Mouse (Mus musculus) large intestine, adult 2 months (tissue): ENCODE results near the gene Slc22a21. TPM values are rescaled to one million over a fixed set of nuclear protein-coding genes. Genes with fewer than 3 reads are reported as not detected.
A peak's percentile ranks its signal among the peaks of the same experiment; 100 is the strongest.
"Not testable (repeated sequence)": the region's sequence is repeated elsewhere in the genome, so short reads cannot be mapped to it uniquely, and the experiment has no call there.

Source experiments
- DNase-seq: peaks from one replicate; pipeline ENCODE4 v3.0.0-alpha.2; 2012; ENCODE audit warnings: low read depth, low spot score
- WGBS: fragments of 180-500 bp; shearing (Covaris S2); methylation state at CpG from one replicate; pipeline ENCODE4 v1.1.7; 2018; 5-methylcytosine and 5-hydroxymethylcytosine counted together
- polyA plus RNA-seq: library from polyadenylated mRNA; depleted of rRNA; stranded (reverse); fragments of >200 nt; gene quantifications from 2 replicates; pipeline ENCODE4 v1.2.3, GENCODE M21; 2012; rRNA removed

Gene Slc22a21
- polyA plus RNA-seq: 11.8 and 14.2 TPM in 2 replicates

DNA sequence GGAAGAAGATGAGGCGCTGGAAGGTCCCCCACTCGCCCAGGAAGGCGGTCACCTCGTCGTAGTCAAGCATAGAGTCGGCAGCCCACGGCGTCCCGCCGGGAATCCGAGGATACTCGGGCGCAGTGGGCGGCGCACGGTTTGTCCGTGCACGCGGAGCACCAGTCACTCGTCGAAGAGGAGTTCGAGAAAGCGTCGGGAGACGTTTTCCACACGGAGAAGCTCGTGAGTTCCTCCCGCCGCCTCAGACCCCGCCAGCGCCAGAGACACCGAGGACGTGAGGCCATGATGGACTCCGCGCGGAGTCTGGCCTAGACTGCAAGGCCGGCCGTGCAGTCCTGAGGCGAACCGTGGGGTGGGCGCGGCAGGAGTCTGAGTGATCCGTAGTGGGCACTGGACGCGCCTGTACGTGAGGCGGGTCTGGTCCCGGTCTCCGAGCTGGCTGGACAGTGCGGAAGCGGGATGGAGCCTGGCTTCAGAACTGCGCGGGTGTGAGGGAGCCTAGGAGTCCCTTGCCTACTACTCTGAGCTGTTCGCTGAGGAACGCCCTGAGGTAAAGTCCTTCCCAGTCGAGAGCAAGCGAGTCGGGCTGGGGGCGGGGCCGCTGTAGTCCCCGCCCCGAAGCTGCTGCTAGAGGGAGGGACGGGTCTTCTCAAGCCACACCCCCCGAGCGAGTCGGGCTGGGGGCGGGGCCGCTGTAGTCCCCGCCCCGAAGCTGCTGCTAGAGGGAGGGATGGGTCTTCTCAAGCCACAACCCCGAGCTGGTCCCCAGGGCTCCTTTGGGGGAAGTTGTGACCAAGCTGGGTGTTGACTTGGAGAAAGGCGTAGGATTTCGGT is at the start of gene Slc22a21:
Slc22a21 (minus strand) TSS at position 545 of the 834 bp plus-strand sequence.
- 2% methylated on average over 73 of the region's 73 CpGs for WGBS

DNA sequence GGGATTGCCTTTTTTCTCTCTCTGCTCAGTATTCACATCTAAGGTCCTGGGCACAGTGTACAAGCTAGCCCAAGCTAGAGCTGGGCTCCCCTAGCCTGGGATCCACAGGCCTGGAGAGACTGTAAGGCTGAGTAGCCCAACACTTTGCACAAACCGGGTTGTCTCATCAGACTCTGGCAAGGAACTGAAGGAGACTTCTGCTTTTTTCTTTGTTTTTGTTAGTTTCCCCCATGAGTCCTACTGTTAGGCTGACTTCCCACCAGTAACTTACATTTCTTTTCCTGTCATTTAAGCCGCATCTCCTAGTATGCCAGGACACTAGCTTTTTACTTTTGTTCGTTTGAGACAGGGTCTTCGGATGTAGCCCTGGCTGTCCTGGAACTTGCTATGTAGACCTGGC is 48.9 kb upstream of the Slc22a21 start:
- DNase-seq: no peak
- WGBS: 73% methylated on average over 4 of the region's 4 CpGs

More for the DNA sequence above, at the start of gene Slc22a21:
- peak; percentile 66 for DNase-seq

DNA sequence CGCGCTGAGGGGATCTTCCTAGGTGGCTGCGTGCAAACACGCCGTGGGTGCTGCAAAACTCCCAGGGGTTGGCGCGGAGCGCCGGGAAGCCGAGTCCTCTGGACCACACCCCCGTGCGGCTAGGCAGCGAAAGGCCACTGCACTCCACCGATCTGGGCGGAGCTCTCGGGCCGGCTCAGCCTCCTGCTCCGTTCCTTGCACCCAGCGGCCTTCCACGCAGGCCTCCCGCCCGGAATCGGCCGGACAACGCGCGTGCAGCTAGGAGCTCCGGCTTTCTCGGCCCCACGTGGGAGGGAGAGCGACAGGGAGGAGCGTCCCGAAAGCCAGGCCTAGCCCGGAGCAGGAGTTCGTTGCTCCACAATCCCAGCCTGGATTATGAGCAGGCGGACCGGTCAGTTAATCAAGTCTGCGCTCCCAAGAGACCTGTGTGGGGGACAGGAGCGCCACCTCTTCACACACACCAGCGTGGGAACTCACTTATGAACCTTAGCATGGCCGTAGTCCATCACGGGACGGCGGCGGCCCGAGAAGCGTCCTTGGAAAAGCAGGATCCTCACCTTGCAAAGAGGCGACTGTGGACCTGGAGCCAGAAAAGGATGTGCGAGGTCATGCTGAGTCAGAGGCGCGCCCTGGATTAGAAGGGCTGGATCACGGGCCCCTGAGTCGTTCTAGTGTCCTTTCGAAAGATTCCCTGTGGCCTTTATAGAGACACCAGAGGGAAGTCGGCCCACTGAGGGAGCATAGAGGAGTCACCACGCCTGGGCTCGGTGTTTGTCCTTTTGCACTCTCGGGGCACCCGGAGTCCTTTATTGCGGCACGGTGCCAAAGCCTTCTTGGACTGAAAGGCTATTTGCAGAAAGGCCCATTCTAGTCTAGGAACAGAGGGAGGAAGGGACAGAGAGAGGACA is 48.2 kb upstream of the Slc22a21 start, which contains the start of gene Slc22a4:
Slc22a4 (minus strand) TSS at position 47 of the 908 bp plus-strand sequence.
- WGBS: 2% methylated on average over 61 of the region's 61 CpGs
- peak; percentile 47 for DNase-seq

DNA sequence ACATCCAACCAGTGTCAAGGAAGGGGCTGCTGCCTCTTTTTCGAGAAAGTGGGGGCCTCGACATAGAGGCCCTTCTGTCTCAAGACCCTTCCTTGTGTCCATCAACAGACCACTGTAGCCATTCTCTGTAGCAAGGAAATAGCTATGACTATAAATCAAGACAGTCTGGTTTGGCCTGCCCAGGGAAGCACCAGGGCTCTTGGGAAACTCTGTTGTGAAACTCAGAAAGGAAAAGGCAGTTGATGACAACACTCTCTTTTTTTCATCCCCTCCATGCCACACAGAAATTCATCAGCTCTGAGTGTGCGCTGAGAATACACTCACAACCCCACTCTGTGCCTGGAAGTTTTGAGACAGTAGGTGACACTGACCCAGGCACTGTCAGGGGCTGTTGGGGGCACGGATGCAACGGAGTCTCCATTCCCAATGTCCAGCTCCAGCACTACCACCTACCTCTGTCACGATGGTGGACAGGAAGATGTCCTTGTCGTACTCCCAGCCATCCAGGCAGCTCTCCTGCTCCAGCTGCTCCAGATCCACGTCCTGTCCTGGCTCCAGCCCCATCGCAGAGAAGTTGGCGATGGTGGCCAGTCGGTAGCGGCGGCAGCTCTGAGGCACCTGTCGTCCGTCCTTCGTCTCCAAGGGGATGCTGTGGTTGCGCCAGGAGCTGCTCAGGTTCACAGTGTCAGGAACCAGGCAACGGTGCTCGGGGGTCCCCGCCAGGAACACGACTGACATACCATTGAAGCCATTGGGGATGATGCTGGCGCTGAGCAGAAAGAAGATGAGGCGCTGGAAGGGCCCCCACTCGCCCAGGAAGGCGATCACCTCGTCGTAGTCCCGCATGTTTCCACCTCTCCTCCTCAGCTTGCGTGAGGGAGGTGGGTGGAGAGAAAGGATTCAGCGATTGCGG is 47.3 kb upstream of the Slc22a21 start:
- WGBS: 31% methylated on average over 31 of the region's 31 CpGs
- no peak for DNase-seq

DNA sequence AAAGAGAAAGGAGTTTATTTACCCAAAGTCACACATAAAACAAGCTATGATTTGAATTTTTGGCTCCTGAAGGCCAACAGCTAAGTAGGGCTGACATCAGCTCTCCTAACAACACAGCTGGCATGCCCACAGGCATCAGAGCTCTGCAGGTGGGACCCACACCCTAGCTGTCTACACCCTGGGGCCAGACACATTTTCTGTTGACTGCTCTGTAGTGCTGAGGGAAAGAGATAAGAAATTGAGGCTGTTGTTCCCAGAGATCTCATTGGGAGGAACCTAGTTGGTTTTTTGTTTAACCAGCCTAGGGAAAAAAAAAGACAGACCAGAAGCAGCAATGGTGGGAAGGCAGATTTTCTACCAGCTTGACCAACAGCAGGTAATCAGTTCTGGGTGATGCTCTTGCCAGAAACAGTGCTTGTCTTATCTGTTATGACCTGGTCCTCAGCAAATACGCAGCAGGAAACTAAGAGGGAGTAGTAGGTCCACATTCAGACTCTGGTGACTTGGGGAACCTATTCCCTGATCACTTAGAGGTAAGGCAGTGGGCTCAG is 46.4 kb upstream of the Slc22a21 start:
- 71% methylated on average over 1 of the region's 1 CpGs for WGBS
- DNase-seq: no peak

DNA sequence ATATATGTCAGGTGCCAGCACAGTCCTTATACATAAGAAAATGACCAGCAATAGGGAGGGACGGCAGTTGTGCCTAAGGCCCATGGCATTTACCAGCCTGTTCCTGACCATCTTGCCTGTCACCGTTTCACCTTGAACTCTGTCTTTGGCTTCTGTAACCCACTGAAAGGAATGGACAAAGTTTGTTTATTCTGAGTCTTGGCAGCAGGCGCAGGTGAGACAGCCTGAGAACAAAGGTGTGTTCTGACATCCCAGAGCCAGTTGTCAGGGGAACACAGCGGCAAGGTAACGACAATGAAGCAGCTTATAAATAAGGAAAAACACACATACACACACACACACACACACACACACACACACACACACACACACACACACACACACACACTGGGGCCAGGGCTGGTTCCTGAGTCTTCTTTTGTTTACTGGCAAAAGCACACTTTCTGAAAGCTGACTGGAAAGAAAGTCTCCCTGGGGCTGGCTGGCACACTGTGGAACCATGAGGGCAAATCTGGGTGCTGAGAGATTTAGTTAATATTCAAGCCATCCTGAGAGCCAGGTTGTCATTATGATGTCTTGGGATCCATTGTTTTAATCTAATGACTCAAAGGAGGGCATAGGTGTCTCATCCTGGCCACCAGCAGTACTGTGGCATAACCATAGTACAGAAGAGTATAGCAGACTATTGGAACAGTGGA is 41.4 kb upstream of the Slc22a21 start:
- no peak for DNase-seq
- WGBS: 38% methylated on average over 5 of the region's 5 CpGs

DNA sequence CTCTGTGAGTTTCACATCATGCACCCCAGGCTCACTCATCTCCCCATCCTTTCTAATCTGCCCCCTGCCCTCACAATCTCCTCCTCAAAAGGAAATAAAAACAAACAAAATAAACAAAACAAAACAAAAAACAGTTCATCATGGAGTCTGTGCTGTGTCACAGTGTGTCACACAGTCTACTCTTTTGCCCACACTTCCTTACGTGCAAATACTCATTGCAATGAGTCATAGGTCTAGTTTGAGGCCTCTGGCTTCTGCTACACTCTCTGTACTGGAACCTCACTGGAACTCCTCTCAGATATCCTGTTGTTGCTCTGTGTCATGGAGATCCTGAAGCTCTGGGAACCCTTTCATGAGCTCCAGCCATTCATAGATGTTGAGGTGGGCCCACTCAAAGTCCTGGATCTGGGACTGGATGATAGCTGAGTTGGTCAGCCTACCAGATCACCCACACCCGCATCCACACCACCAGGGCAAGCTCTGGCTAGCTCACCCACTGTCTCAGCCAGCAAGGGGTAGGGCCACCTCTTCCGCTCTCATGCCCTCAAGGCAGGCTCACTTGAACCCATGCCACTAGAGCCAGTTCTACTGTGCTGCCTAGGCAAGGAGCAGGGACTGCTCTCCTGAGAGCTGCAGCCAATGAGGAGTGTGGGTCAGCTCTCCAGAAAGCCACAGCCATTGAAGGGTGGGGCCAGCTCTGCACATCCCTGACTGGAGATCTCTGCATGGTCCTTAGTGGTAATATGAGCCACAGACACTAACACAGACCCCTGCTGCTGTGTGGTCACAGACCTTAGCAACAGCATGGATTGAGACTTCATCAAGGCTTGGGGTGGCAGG is 39.0 kb upstream of the Slc22a21 start:
- DNase-seq: no peak
- WGBS: 83% methylated on average over 3 of the region's 3 CpGs

DNA sequence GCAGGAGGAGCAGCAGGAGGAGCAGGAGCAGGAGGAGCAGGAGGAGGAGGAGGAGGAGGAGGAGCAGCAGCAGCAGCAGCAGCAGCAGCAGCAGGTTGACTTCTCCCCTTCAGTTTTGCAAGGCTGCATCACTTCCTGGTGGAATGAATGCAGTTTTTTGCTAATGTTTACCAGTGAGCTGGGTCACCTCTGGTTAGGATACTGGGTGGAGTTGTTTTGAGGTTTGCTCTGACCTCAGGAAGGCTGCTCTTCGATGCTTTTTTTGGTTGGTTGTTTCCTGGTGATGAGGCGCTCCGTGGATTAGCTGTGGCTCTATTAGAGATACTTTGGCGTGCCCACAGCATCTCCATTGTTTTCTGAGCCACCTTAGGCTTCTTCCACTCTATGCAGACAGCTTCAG is 37.5 kb upstream of the Slc22a21 start:
- 56% methylated on average over 4 of the region's 4 CpGs for WGBS
- DNase-seq: no peak

DNA sequence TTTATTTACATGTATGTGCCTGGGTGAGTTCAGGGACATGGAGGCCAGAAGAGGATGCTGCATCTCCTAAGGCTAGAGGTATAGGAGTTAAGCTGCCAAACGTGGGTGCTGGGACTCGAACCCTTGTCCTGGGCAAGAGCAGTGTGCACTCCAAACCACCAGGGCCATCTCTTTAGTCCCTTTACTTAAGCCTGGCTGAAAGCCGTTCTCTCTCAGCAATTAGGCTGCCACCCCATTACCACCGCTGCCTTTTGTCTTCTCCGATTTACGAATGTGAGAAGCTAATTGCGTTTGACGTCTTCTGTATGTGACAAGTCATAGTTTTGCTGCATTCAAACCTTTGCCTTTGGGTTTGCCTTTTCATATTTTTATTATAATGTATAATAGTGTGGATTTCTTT is 35.9 kb upstream of the Slc22a21 start:
- 74% methylated on average over 8 of the region's 8 CpGs for WGBS
- DNase-seq: no peak

DNA sequence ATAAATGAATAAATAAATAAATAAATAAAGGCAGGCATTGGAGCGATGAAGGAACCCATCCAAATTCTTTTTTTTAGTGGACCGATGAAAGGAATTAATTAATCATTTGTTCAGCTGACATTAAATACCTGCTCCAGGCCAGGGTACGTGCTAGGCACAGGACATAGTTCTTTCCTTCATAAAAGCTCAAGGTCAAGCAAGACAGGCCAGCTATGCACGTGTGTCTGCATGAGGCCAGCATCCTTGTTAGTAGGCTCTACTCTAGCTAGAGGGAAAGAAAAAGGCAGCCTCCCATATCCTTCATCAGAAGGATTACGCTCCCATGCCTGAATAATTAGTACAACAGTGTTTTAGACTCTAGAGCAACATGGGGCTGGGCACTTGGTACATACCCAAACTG is 32.8 kb upstream of the Slc22a21 start:
- DNase-seq: no peak
- WGBS: 90% methylated on average over 5 of the region's 5 CpGs

DNA sequence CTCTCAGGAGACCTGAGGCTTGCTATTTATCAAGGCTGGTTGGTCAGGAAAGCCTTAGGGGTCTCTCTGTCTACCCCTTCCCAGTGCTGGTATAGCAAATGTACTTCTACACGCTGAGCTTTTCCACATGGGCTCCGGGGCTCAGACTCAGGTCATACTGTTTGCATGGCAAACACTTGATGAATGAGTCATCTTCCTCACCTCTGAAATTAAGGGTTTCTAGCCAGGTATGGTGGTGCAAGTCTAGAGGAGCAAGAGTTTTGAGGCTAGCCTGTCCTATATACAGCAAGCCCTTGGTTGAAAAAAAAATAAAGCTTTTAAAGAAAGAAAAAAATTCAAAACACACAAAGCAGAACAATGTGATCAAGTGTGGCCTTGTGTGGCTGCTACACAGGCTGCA is 31.1 kb upstream of the Slc22a21 start:
- WGBS: 38% methylated on average over 2 of the region's 2 CpGs
- no peak for DNase-seq

DNA sequence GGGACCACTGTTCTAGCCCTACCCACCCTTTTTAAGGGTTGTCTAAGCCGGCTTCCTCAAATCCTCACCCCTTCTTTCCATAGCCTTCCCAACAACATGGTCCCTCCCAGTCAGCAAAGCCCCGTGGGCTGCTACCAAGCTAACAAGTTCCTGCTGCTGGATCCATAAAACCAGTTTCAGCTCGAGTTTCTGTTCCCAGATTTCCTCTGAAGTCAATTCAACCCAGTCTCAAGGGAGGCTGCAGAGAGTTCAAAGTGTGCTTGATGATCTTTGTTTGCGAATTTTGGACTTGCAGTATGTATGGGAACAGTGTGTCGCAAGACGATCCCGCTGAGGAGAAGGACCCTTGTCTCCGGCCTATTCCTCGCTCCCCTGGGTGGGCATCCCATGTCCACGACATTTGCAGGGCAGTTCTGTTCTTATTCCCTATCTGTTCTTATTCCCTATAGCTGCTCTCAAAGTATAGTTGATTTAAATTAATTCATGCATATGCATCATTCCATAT is 28.3 kb upstream of the Slc22a21 start:
- DNase-seq: no peak
- 71% methylated on average over 10 of the region's 10 CpGs for WGBS

DNA sequence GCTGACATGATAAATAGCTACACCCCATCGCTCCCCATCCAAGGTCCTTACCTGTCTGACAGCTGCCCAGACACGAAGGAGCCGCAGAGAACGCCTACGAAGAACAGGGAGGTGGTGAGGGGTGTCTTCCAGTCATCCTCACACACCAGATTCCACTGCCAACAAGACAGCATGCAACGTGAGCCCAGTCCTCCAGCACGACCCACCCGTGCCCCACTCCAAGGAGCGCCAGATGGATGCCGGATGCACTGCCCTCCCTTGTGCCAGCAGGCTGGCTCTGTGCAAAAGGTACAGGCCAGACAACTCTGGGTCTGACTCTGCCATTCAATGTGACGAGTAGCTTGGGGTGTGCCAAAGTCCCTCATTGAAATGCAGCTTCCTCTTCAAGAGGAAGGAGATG is 27.6 kb upstream of the Slc22a21 start:
- WGBS: 89% methylated on average over 11 of the region's 11 CpGs
- DNase-seq: no peak

DNA sequence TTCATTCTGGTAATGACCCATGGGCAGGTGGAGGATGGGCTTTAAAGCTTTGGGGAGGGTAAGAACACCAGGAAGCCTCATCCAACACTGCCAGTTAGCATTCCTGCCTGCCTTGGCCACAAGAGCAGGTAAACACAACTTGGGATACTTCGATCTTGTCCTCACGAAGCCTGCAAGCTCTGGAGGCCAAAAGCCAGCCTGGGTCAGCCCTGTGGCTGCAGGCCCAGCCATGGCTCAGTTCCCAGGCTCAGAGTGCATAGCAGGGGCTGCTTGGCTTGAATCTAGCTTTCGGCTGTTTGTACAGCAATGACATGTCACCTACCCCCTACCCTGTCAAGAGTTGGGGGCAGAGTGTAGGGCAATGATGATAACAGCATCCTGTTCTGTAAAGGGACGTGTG is 26.8 kb upstream of the Slc22a21 start:
- DNase-seq: no peak
- 71% methylated on average over 4 of the region's 4 CpGs for WGBS

DNA sequence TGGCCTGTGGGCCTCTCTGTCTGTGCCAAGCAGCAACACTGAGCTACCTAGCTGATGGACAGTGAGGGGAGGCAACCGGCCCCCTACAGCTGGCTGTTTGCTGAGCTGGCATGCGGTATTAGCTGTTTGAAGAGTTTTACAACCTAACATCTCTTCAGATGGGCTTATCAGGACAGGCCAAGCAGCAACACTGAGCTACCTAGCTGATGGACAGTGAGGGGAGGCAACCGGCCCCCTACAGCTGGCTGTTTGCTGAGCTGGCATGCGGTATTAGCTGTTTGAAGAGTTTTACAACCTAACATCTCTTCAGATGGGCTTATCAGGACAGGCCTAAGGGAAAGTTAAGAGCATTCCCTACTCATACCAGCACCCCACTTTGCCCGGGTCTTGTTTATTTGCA is 26.2 kb upstream of the Slc22a21 start:
- DNase-seq: not testable (repeated sequence)
- 85% methylated on average over 5 of the region's 5 CpGs for WGBS

DNA sequence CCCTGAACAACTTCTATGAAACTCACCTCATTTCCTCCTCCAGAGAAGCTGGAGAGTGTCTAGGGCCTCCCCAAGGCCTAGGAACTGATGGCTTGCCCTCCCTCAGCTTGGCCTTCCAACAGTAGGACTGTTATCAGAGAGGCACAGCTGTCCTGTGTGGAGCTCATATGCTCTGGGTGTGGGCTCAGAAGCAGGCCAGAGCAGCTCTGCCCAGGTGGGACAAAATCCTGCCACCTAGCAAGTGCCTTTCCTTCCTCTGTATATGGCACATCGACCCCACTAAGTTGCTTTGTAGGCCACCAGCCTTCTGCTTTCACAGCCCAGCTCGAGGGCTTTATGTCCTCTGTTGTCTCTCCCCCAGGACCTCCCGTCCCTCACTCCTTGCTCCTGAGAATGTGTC is 24.6 kb upstream of the Slc22a21 start:
- 89% methylated on average over 3 of the region's 3 CpGs for WGBS
- DNase-seq: no peak

DNA sequence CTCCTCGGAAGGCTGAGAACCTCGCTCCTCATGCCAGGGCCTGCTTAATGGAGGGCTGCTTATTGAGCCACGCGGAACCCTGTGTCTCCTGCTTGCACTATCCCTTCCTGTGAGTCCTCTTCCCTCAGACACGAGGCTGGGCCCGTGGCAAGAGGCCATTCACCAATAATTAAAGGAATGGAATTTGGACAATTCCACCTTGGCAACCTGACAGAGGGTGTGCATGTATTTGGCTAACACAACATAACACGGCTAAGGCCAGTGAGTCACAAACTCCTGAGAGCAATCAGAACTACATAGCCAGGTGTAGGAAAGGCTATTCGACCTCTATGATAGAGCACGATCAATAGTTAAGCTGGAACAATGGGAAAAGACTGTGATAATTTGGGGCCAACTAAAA is 24.1 kb upstream of the Slc22a21 start:
- peak; percentile 72 for DNase-seq
- 29% methylated on average over 9 of the region's 9 CpGs for WGBS
